Mouse (Mus musculus) kidney, adult 2 months (tissue): ENCODE measurements around the gene Cnpy4. TPM values are rescaled to one million over a fixed set of nuclear protein-coding genes. Genes with fewer than 3 reads are reported as not detected.

Experiments
- DNase-seq: peaks from one replicate; pipeline ENCODE4 v3.0.0; 2021
- H3K27ac ChIP-seq: fragments of 200-500 bp; 2 replicates; pipeline ENCODE4 v1.5.1; 2012; ENCODE audit warnings: low read depth, low read length, control low read depth, inconsistent platforms; ENCODE audit not compliant: insufficient read depth
- H3K27me3 ChIP-seq: fragments of 200-500 bp; replicated peaks from 2 replicates; pipeline ENCODE4 v1.6.1; 2012; ENCODE audit warnings: mild to moderate bottlenecking, moderate library complexity, low read length, inconsistent platforms; ENCODE audit not compliant: control insufficient read depth, insufficient read depth
- H3K36me3 ChIP-seq: fragments of 200-500 bp; 2 replicates; pipeline ENCODE4 v1.6.1; 2012; ENCODE audit warnings: mild to moderate bottlenecking, moderate library complexity, low read length, inconsistent platforms; ENCODE audit not compliant: control insufficient read depth, insufficient read depth
- H3K4me1 ChIP-seq: fragments of 200-500 bp; 2 replicates; pipeline ENCODE4 v1.6.1; 2011; ENCODE audit warnings: low read length; ENCODE audit not compliant: control insufficient read depth, insufficient read depth
- H3K4me3 ChIP-seq: fragments of 200-500 bp; 2 replicates; pipeline ENCODE4 v1.5.1; 2011; ENCODE audit warnings: mild to moderate bottlenecking, low read depth, low read length, control low read depth; ENCODE audit not compliant: insufficient read depth
- CTCF ChIP-seq: fragments of 200-500 bp; conservative IDR thresholded peaks from 2 replicates; pipeline ENCODE4 v1.5.1; 2011; ENCODE audit warnings: low read depth, mild to moderate bottlenecking, control low read depth, low read length, moderate library complexity, mixed read lengths; ENCODE audit not compliant: insufficient read depth, insufficient read length
- POLR2A ChIP-seq: fragments of 200-500 bp; IDR thresholded peaks from one replicate; pipeline ENCODE4 v1.6.1; 2011; ENCODE audit warnings: low read depth, low read length, control low read depth
- WGBS: fragments of 180-500 bp; shearing (Covaris S2); methylation state at CpG from one replicate; pipeline ENCODE4 v1.1.7; 2018; 5-methylcytosine and 5-hydroxymethylcytosine counted together
- polyA plus RNA-seq: library from polyadenylated mRNA; depleted of rRNA; stranded (reverse); fragments of >200 nt; gene quantifications from 2 replicates; pipeline ENCODE4 v1.2.3, GENCODE M21; 2012; rRNA removed

Cnpy4 gene
- 4.2 and 5.7 TPM in 2 replicates for polyA plus RNA-seq

DNA sequence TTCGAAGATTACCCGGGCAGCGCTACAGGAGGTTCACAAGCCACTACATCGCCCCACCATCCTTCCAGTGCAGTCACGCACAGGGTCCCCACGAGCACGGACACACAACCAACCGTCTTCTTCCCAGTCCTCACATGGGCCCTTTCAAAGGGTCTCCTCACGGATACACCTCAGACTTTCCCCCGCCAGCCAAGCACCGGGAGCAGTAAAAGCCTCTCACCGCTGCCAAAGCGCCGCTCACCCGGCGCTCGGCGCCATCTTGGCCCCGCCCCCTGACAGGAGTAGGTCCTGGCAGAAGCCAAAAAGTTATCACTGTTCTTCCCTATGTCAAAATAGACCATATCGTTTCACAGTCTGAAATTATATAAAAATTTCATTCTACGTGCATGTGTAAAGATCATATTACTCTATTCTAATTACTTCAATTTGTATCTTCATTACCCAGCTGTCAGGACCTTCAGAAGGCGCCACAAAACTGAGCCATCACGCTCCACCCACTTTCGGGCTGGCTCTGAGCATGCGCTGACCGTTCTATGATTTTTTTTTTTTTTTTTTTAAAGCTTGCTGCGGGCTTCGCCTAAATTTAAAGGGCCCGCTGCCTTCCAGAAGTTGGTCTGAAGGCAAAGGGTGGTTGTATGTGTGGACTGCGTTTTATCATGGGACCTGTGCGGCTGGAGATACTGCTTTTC is at the start of gene Cnpy4, which contains the start of gene Taf6:
Cnpy4 (plus strand) TSS at position 536 of the 689 bp plus-strand sequence.
Taf6 (minus strand) TSS at position 502 of the 689 bp plus-strand sequence.
- TF ChIP-seq POLR2A (peak; percentile 81), CTCF (no peak)
- Histone ChIP-seq H3K4me3 (peak within 1 kb of the TSS; percentile 98), H3K27ac (peak within 1 kb of the TSS; percentile 93), H3K4me1 (no peaks in the 10 kb centered on the region), H3K27me3 (no peaks in the 10 kb centered on the region), H3K36me3 (no peaks in the 10 kb centered on the region)
- peak; percentile 92 for DNase-seq
- WGBS: under 1% methylated on average over 31 of the region's 31 CpGs

DNA sequence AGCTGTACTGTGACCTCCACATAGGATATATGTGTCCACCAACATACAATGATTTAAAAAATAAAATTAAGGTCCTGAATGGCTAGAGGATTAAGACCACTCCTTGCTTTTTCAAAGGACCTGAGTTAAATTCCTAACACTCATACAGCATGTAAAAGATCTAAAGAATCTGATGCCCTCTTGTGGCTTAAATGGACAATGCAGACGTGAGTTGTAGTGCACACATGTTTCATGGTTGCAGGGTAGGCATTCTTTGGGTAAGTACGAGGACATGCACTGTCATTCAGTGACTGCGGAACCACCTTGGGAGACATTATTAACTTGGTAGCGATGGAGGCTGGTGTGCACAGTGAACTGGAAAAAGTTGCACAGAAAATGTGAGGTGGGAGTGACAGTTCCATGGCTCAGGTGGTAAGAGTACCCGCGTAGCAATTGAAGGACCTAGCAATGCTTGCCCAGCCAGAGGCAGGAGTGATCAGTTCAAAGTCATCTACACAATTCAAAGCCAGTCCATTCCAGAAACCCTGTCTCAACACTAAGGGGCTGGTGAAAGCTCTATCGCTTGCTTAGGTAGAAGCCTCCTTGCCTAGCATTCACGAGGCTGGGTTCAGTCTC is 49.2 kb upstream of the Cnpy4 start:
- Histone ChIP-seq H3K27ac (0 out of 2 replicates have a peak overlapping the region, but pooled peaks have one; percentile 4), H3K4me3 (no peak overlapping the region), H3K4me1 (no peaks in the 10 kb centered on the region; the same call in 1 of the 2 replicates), H3K36me3 (no peaks in the 10 kb centered on the region; the same call in 1 of the 2 replicates), H3K27me3 (no peaks in the 10 kb centered on the region)
- WGBS: 38% methylated on average over 8 of the region's 8 CpGs
- TF ChIP-seq POLR2A (no peak), CTCF (peak; percentile 53)
- peak; percentile 74 for DNase-seq

DNA sequence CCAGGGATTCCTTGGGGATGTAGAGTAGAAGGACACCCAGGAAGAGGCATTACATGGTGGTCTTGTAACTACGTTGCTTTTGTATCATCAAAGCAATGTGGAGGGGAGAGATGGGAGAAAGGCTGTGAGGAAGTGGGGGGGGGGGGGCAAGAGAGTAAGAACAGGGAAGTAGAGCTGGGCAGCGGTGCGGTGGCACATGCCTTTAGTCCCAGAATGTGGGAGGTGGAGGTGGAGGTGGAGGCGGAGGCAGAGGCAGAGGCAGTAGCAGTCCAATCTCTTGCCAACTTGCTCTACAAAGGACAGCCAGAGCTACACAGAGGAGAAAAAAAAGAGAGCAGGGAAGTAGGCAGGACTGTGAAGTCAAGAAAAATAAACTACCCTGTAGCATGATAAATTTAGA is 48.7 kb upstream of the Cnpy4 start:
- H3K27ac ChIP-seq: no peak overlapping the region
- TF ChIP-seq POLR2A (no peak), CTCF (no peak)
- no peaks in the 10 kb centered on the region; the same call in 1 of the 2 replicates for H3K36me3 ChIP-seq
- no peak overlapping the region for H3K4me3 ChIP-seq
- 52% methylated on average over 4 of the region's 4 CpGs for WGBS
- no peak for DNase-seq
- H3K4me1 ChIP-seq: no peaks in the 10 kb centered on the region; the same call in 1 of the 2 replicates
- H3K27me3 ChIP-seq: no peaks in the 10 kb centered on the region

GRCm38 (mm10) chr5:138154390-138154789 is 32.9 kb upstream of the Cnpy4 start:
- DNase-seq: no peak
- WGBS: 79% methylated on average over 3 of the region's 3 CpGs
- Histone ChIP-seq H3K27me3 (no peaks in the 10 kb centered on the region), H3K4me1 (0 out of 2 replicates have a peak, but pooled peaks cover 4% of the 10 kb centered on the region), H3K27ac (no peak overlapping the region), H3K4me3 (no peak overlapping the region), H3K36me3 (peaks cover 7% of the 10 kb centered on the region)
- no peak for TF ChIP-seq POLR2A
- TF ChIP-seq CTCF: no peak

GRCm38 (mm10) chr5:138155443-138155976 is 31.8 kb upstream of the Cnpy4 start, which contains the start of gene Zfp113:
Gene Zfp113 (minus strand): TSS chr5:138155744.
- no peaks in the 10 kb centered on the region for H3K27me3 ChIP-seq
- peak within 1 kb of the TSS; percentile 64 for H3K4me3 ChIP-seq
- under 1% methylated on average over 31 of the region's 31 CpGs for WGBS
- H3K27ac ChIP-seq: peak within 1 kb of the TSS; percentile 48
- TF ChIP-seq CTCF (peak; percentile 98; the same call in 1 of the 2 replicates), POLR2A (no peak)
- peak; percentile 97 for DNase-seq
- H3K36me3 ChIP-seq: peaks cover 4% of the 10 kb centered on the region
- 0 out of 2 replicates have a peak, but pooled peaks cover 4% of the 10 kb centered on the region for H3K4me1 ChIP-seq

- no peak for DNase-seq
- H3K4me1 ChIP-seq: peaks cover 7% of the 10 kb centered on the region; the same call in 1 of the 2 replicates
- H3K27me3 ChIP-seq: no peaks in the 10 kb centered on the region
- no peak overlapping the region for H3K4me3 ChIP-seq
- 67% methylated on average over 7 of the region's 7 CpGs for WGBS
- TF ChIP-seq POLR2A: no peak
- no peak for TF ChIP-seq CTCF
- peaks cover 2% of the 10 kb centered on the region for H3K36me3 ChIP-seq
- no peak overlapping the region for H3K27ac ChIP-seq
These were observed 27.0 kb upstream of the Cnpy4 start for GRCm38 (mm10) chr5:138160224-138160762.
